Mouse (Mus musculus) C2C12 (cell line): ENCODE data around the gene Atxn1.

Experiments
- CTCF ChIP-seq: IDR thresholded peaks from one replicate; pipeline ENCODE4 v1.5.1; 2011; ENCODE audit not compliant: control insufficient read depth, insufficient read depth, insufficient read length
- MAX ChIP-seq: IDR thresholded peaks from one replicate; pipeline ENCODE4 v1.6.1; 2011; ENCODE audit warnings: mild to moderate bottlenecking, control low read depth
- USF1 ChIP-seq: IDR thresholded peaks from one replicate; pipeline ENCODE4 v1.6.1; 2011; ENCODE audit warnings: low read depth, mild to moderate bottlenecking, control low read depth, moderate library complexity

DNA sequence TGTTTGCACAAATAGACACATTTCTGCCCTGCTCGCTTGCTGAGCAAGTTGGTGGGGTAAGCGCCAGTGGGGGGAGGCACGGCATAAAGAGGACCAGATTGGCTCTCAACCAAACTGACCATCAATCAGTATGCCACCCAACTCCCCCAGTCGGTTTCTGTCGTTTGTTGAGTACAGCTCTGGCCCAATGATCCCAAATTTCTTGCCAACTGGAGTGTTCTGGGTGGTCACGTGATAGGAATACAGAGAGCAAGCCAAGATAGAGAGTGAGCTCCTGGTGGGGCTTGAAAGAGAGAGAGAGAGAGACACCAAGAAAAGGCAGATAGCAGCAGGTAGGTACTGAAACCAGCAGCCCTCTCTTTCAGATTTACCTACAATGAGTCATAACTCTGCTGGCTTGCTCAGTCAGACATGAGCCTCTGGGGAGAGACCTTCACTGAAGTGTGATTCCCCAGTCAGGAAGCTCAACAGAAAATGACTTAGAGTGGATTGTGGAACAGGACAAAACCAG, 57.6 kb downstream of the Atxn1 start:
- TF ChIP-seq CTCF: no peak
- no peak for TF ChIP-seq MAX
- no peak for TF ChIP-seq USF1
